Comparison of ENCODE assay signal across 8 mouse cellular contexts in genomic region chr16:38400311-38400960, GRCm38 (mm10). TPM values are rescaled to one million over a fixed set of nuclear protein-coding genes. Genes with fewer than 3 reads are reported as not detected.
A peak's percentile ranks its signal among the peaks of the same experiment; 100 is the strongest.
DNase-seq lines count a peak whose midpoint lies in the region; ATAC-seq and TF ChIP-seq lines count a peak whose summit lies in the region.
"Had no signal": no experiment of that assay in that cellular context is flagged by ENCODE, and none has a peak within 500 bp of the region (broad histone marks: within the 10 kb centered on the region; RNA-seq: fewer than 3 reads in every experiment).

No protein-coding gene starts in this region.

- no peak overlapping the region for H3K27ac ChIP-seq in lung, embryonic 14.5 days (ENCODE audit: low read depth)
- peak overlapping the region; percentile 63 for H3K27ac ChIP-seq in forebrain, embryonic 12.5 days
- no peak overlapping the region for H3K27ac ChIP-seq in intestine, postnatal 0 days (ENCODE audit: low read depth, low read length)
- peak overlapping the region; percentile 83 for H3K27ac ChIP-seq in neural tube, embryonic 15.5 days (replicated peaks)
- H3K27ac ChIP-seq: macrophage had no signal

- H3K36me3 ChIP-seq in lung, embryonic 14.5 days (ENCODE audit: insufficient read depth) = no peaks in the 10 kb centered on the region
- H3K36me3 ChIP-seq in forebrain, embryonic 12.5 days (replicated peaks) = no peaks in the 10 kb centered on the region
- H3K36me3 ChIP-seq in intestine, postnatal 0 days (ENCODE audit: control insufficient read depth, insufficient read depth) = no peaks in the 10 kb centered on the region
- no peaks in the 10 kb centered on the region for H3K36me3 ChIP-seq in neural tube, embryonic 15.5 days

- peaks cover 9% of the 10 kb centered on the region; the same call in 1 of the 2 replicates for H3K4me1 ChIP-seq in lung, embryonic 14.5 days (ENCODE audit: insufficient read depth)
- peaks cover 10% of the 10 kb centered on the region for H3K4me1 ChIP-seq in lung, adult 2 months (ENCODE audit: control insufficient read depth, insufficient read depth, low read length)
- H3K4me1 ChIP-seq in forebrain, embryonic 12.5 days = peaks cover 14% of the 10 kb centered on the region
- H3K4me1 ChIP-seq in intestine, postnatal 0 days (replicated peaks; ENCODE audit: control insufficient read depth, insufficient read depth, low read length) = no peaks in the 10 kb centered on the region
- peaks cover 16% of the 10 kb centered on the region for H3K4me1 ChIP-seq in neural tube, embryonic 15.5 days

- 0 out of 2 replicates have a peak, but pooled peaks have one; percentile 12 for ATAC-seq in lung, embryonic 14.5 days (ENCODE audit: insufficient read depth)
- ATAC-seq in forebrain, embryonic 12.5 days (ENCODE audit: low FRiP score) = peak; percentile 60
- ATAC-seq in intestine, postnatal 0 days = no peak
- ATAC-seq in neural tube, embryonic 15.5 days (ENCODE audit: low FRiP score) = peak; percentile 45
- no peak for ATAC-seq in activated CD4-positive, CD25-positive, alpha-beta regulatory T cell, adult 4 months

- TF ChIP-seq POLR2A in lung, adult 2 months (IDR thresholded peaks at IDR 0.05; ENCODE audit: borderline replicate concordance, extremely low read depth, low read depth, low read length) = no peak

- H3K9me3 ChIP-seq in lung, embryonic 14.5 days (ENCODE audit: low read depth, low read length) = no peaks in the 10 kb centered on the region
- no peaks in the 10 kb centered on the region for H3K9me3 ChIP-seq in forebrain, embryonic 12.5 days
- no peaks in the 10 kb centered on the region for H3K9me3 ChIP-seq in intestine, postnatal 0 days (ENCODE audit: control insufficient read depth)
- H3K9me3 ChIP-seq in neural tube, embryonic 15.5 days (replicated peaks) = no peaks in the 10 kb centered on the region

- 63% methylated on average over 9 of the region's 9 CpGs for WGBS in lung, embryonic 14.5 days
- WGBS in lung, adult 2 months = 73% methylated on average over 9 of the region's 9 CpGs
- 74% methylated on average over 9 of the region's 9 CpGs for WGBS in forebrain, embryonic 12.5 days
- 73% methylated on average over 9 of the region's 9 CpGs for WGBS in intestine, postnatal 0 days
- 80% methylated on average over 9 of the region's 9 CpGs for WGBS in neural tube, embryonic 15.5 days

- H3K27me3 ChIP-seq in lung, embryonic 14.5 days (ENCODE audit: insufficient read depth, low read length) = no peaks in the 10 kb centered on the region
- H3K27me3 ChIP-seq in forebrain, embryonic 12.5 days = no peaks in the 10 kb centered on the region
- H3K27me3 ChIP-seq in intestine, postnatal 0 days (replicated peaks; ENCODE audit: control insufficient read depth, insufficient read depth, low read length) = no peaks in the 10 kb centered on the region; the same call in 1 of the 2 replicates
- H3K27me3 ChIP-seq in neural tube, embryonic 15.5 days (replicated peaks) = no peaks in the 10 kb centered on the region

- DNase-seq in lung, embryonic 14.5 days = no peak
- DNase-seq in lung, adult 2 months = no peak
- DNase-seq in spleen, postnatal 36 days (ENCODE audit: low spot score in 2 of 2) = no peak

- H3K9ac ChIP-seq in lung, embryonic 14.5 days = peak overlapping the region; percentile 32; the same call in 1 of the 2 replicates
- 0 out of 2 replicates have a peak overlapping the region, but pooled peaks have one; percentile 49 for H3K9ac ChIP-seq in forebrain, embryonic 12.5 days
- H3K9ac ChIP-seq in intestine, postnatal 0 days (ENCODE audit: low read depth, low read length) = no peak overlapping the region
- peak overlapping the region; percentile 36; the same call in 1 of the 2 replicates for H3K9ac ChIP-seq in neural tube, embryonic 15.5 days (replicated peaks)

- peak overlapping the region; percentile 62 for H3K4me2 ChIP-seq in lung, embryonic 14.5 days
- peak overlapping the region; percentile 57 for H3K4me2 ChIP-seq in forebrain, embryonic 12.5 days
- H3K4me2 ChIP-seq in intestine, postnatal 0 days (replicated peaks; ENCODE audit: low read depth) = peak overlapping the region; percentile 46
- peak overlapping the region; percentile 54 for H3K4me2 ChIP-seq in neural tube, embryonic 15.5 days

- H3K4me3 ChIP-seq in lung, embryonic 14.5 days (ENCODE audit: low read depth, low read length) = peak overlapping the region; percentile 19; the same call in 1 of the 2 replicates
- H3K4me3 ChIP-seq in lung, adult 2 months (replicated peaks; ENCODE audit: extremely low read depth, low read depth, low read length) = no peak overlapping the region
- peak overlapping the region; percentile 28; the same call in 1 of the 2 replicates for H3K4me3 ChIP-seq in forebrain, embryonic 12.5 days (replicated peaks)
- no peak overlapping the region for H3K4me3 ChIP-seq in intestine, postnatal 0 days (ENCODE audit: low read depth, low read length)
- peak overlapping the region; percentile 32; the same call in 1 of the 2 replicates for H3K4me3 ChIP-seq in neural tube, embryonic 15.5 days (replicated peaks)

- no peak for TF ChIP-seq CTCF in lung, embryonic 14.5 days (IDR thresholded peaks at IDR 0.05; ENCODE audit: low read depth)
- TF ChIP-seq CTCF in lung, adult 2 months (IDR thresholded peaks at IDR 0.05; ENCODE audit: insufficient read depth, low read length) = no peak
- no peak for TF ChIP-seq CTCF in intestine, postnatal 0 days (IDR thresholded peaks at IDR 0.05; ENCODE audit: low read depth)

RNA-seq across cellular contexts. Expression of gene Pla1a, which starts 32.5 kb away (rescaled TPM):
- 0.14 TPM in 1 of 2 replicates, not detected in the other for polyA plus RNA-seq in lung, embryonic 14.5 days (2014; fragmentation: Nextera tagmentation; extraction: Ambion mirVana)
- polyA plus RNA-seq in lung, adult 2 months (2012; rRNA removed) = 1.6 and 2.0 TPM in 2 replicates
- 0.15 and 0.73 TPM in 2 replicates for polyA plus RNA-seq in forebrain, embryonic 12.5 days (2016; fragmentation: Nextera tagmentation; extraction: Ambion mirVana)
- 1.6 and 1.8 TPM in 2 replicates for polyA plus RNA-seq in intestine, postnatal 0 days (2015; fragmentation: Nextera tagmentation; extraction: Ambion mirVana)
- 1.2 and 1.4 TPM in 2 replicates for polyA plus RNA-seq in neural tube, embryonic 15.5 days (2015; fragmentation: Nextera tagmentation; extraction: Ambion mirVana)
- not detected for polyA plus RNA-seq in activated CD4-positive, CD25-positive, alpha-beta regulatory T cell, adult 4 months (2017; shearing (Covaris generic))
- polyA plus RNA-seq: macrophage had no signal

RNA-seq across cellular contexts. Expression of gene Popdc2, which starts 38.4 kb away (rescaled TPM):
- polyA plus RNA-seq in lung, embryonic 14.5 days (2014; fragmentation: Nextera tagmentation; extraction: Ambion mirVana) = 1.0 and 5.2 TPM in 2 replicates
- 20.4 and 30.9 TPM in 2 replicates for polyA plus RNA-seq in lung, adult 2 months (2012; rRNA removed)
- 0.49 and 0.50 TPM in 2 replicates for polyA plus RNA-seq in forebrain, embryonic 12.5 days (2016; fragmentation: Nextera tagmentation; extraction: Ambion mirVana)
- polyA plus RNA-seq in intestine, postnatal 0 days (2015; fragmentation: Nextera tagmentation; extraction: Ambion mirVana) = 16.6 and 16.9 TPM in 2 replicates
- 1.0 and 2.0 TPM in 2 replicates for polyA plus RNA-seq in neural tube, embryonic 15.5 days (2015; fragmentation: Nextera tagmentation; extraction: Ambion mirVana)
- polyA plus RNA-seq in activated CD4-positive, CD25-positive, alpha-beta regulatory T cell, adult 4 months (2017; shearing (Covaris generic)) = 1 to 10 TPM; 5.8 to 6.1 TPM
- polyA plus RNA-seq: macrophage had no signal

RNA-seq across cellular contexts. Expression of gene Adprh, which starts 52.1 kb away (rescaled TPM):
- 82.9 and 91.4 TPM in 2 replicates for polyA plus RNA-seq in lung, embryonic 14.5 days (2014; fragmentation: Nextera tagmentation; extraction: Ambion mirVana)
- 27.0 and 29.4 TPM in 2 replicates for polyA plus RNA-seq in lung, adult 2 months (2012; rRNA removed)
- 140 and 142 TPM in 2 replicates for polyA plus RNA-seq in forebrain, embryonic 12.5 days (2016; fragmentation: Nextera tagmentation; extraction: Ambion mirVana)
- polyA plus RNA-seq in intestine, postnatal 0 days (2015; fragmentation: Nextera tagmentation; extraction: Ambion mirVana) = 55.3 and 58.8 TPM in 2 replicates
- polyA plus RNA-seq in neural tube, embryonic 15.5 days (2015; fragmentation: Nextera tagmentation; extraction: Ambion mirVana) = 142 and 153 TPM in 2 replicates
- polyA plus RNA-seq in activated CD4-positive, CD25-positive, alpha-beta regulatory T cell, adult 4 months (2017; shearing (Covaris generic)) = 10 to 100 TPM; 47.4 to 51.6 TPM

RNA-seq across cellular contexts. Expression of gene Gm21987, which starts 53.6 kb away (rescaled TPM):
- polyA plus RNA-seq in lung, embryonic 14.5 days (2014; fragmentation: Nextera tagmentation; extraction: Ambion mirVana) = not detected in 2 replicates
- not detected in 2 replicates for polyA plus RNA-seq in lung, adult 2 months (2012; rRNA removed)
- not detected in 2 replicates for polyA plus RNA-seq in forebrain, embryonic 12.5 days (2016; fragmentation: Nextera tagmentation; extraction: Ambion mirVana)
- 0.38 TPM in 1 of 2 replicates, not detected in the other for polyA plus RNA-seq in intestine, postnatal 0 days (2015; fragmentation: Nextera tagmentation; extraction: Ambion mirVana)
- polyA plus RNA-seq in neural tube, embryonic 15.5 days (2015; fragmentation: Nextera tagmentation; extraction: Ambion mirVana) = 0.72 TPM in 1 of 2 replicates, not detected in the other
- polyA plus RNA-seq in activated CD4-positive, CD25-positive, alpha-beta regulatory T cell, adult 4 months (2017; shearing (Covaris generic)) = not detected
- polyA plus RNA-seq: macrophage had no signal

RNA-seq across cellular contexts. Expression of gene Cox17, which starts 53.6 kb away (rescaled TPM):
- 126 and 149 TPM in 2 replicates for polyA plus RNA-seq in lung, embryonic 14.5 days (2014; fragmentation: Nextera tagmentation; extraction: Ambion mirVana)
- 63.2 and 64.6 TPM in 2 replicates for polyA plus RNA-seq in lung, adult 2 months (2012; rRNA removed)
- 141 and 144 TPM in 2 replicates for polyA plus RNA-seq in forebrain, embryonic 12.5 days (2016; fragmentation: Nextera tagmentation; extraction: Ambion mirVana)
- 557 and 587 TPM in 2 replicates for polyA plus RNA-seq in intestine, postnatal 0 days (2015; fragmentation: Nextera tagmentation; extraction: Ambion mirVana)
- polyA plus RNA-seq in neural tube, embryonic 15.5 days (2015; fragmentation: Nextera tagmentation; extraction: Ambion mirVana) = 95.8 and 101 TPM in 2 replicates
- polyA plus RNA-seq in activated CD4-positive, CD25-positive, alpha-beta regulatory T cell, adult 4 months (2017; shearing (Covaris generic)) = 100 to 1,000 TPM; 254 to 296 TPM

Comparison
In these comparisons a context has a peak if more than half of its experiments do, and no peak if none do; other contexts are left out.
1. H3K4me3 ChIP-seq: peak in lung, embryonic 14.5 days (single experiment), forebrain, embryonic 12.5 days (single experiment) and neural tube, embryonic 15.5 days (single experiment); none in lung, adult 2 months (single experiment) and intestine, postnatal 0 days (single experiment).
2. ATAC-seq: peak in lung, embryonic 14.5 days (single experiment), forebrain, embryonic 12.5 days (single experiment) and neural tube, embryonic 15.5 days (single experiment); none in intestine, postnatal 0 days (single experiment) and activated CD4-positive, CD25-positive, alpha-beta regulatory T cell, adult 4 months (single experiment).
3. H3K27ac ChIP-seq: peak in forebrain, embryonic 12.5 days (single experiment) and neural tube, embryonic 15.5 days (single experiment); none in lung, embryonic 14.5 days (single experiment) and intestine, postnatal 0 days (single experiment).
4. Peak in every context shown above with its lines, with median percentiles within 50 percentile points of each other: H3K4me2 ChIP-seq.